Mouse (Mus musculus): Measurements from ENCODE around the gene Atp1b1.

DNA sequence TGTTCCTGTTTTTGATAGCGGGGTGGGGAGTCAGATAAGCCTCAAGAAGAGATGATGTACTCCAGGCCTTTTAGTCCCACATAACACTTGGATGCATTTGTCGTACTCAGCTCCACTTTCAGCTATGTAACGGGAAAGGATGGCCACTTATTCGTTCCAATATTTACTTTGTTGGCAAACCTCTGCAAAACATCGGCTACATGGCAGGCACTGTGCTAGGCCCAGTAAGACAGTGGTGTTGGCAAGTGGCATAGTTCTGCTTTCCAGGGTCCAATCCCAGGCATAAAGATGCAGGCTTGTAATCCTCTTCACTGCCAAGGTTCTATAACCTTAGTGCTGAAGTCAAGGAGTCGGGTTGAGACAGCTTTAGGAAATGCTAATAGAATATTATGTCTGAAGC lies 16.2 kb upstream of the Atp1b1 start:
- no peak for TF ChIP-seq CTCF (IDR thresholded peaks at IDR 0.05; ENCODE audit: borderline replicate concordance, insufficient read depth, low read length)
- no peak for TF ChIP-seq POLR2A (IDR thresholded peaks at IDR 0.05; ENCODE audit: low read depth, low read length)
